Mouse (Mus musculus) retina, embryonic 14.5 days (tissue): Measurements from ENCODE around the gene Olfr1260.

ENCODE experiments used
- DNase-seq: peaks from one replicate; pipeline ENCODE4 v3.0.0-alpha.2; 2015; ENCODE audit warnings: low spot score

Gene Olfr1260

GRCm38 (mm10) chr2:89974184-89974583 is at the start of gene Olfr1260:
Gene Olfr1260 (plus strand): TSS chr2:89974340.
- DNase-seq, result no peak

GRCm38 (mm10) chr2:89927009-89927408 is 47.1 kb upstream of the Olfr1260 start, which contains the start of gene Olfr1258:
Gene Olfr1258 (plus strand): TSS chr2:89927309.
- no peak for DNase-seq

GRCm38 (mm10) chr2:89948564-89948963 is 25.6 kb upstream of the Olfr1260 start, which contains the start of gene Olfr1259:
Gene Olfr1259 (minus strand): TSS chr2:89948664.
- no peak for DNase-seq

DNA sequence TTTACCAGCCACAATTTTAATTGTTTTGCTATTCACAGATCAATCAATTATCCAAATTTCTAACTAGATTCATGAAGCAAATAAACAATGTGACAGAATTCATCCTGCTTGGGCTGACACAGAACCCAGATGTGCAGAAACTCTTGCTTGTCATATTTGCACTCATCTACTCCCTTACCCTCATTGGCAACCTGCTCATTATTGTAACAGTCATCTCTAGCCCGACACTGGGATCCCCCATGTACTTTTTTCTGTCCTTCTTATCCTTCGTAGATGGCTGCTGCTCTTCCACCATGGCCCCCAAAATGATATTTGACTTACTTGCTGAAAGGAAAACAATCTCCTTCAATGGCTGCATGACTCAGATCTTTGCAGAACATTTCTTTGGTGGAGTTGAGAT is 3.6 kb downstream of the Olfr1260 start:
- no peak for DNase-seq

GRCm38 (mm10) chr2:89990921-89991320 is 16.8 kb downstream of the Olfr1260 start, which contains the start of gene Olfr1261:
Gene Olfr1261 (plus strand): TSS chr2:89991221.
- no peak for DNase-seq

DNA sequence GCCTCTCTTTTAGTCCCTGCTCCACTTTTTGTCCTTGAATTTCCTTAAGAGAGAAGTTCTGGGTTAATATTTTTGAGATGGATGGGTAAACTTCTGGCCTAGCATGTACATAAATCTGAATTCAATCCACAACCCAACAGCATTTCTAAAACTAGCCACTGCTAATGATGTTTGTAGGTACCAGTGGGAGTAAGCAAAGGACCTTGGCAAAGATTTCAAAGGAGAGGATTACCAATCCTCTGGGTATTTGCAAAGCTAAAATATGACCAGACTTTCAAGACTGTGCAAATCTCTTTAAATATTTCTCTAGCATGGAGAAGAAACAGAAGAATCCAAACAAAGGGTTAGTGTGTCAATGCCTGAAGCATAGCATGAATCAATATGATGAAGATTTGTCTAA is 25.7 kb downstream of the Olfr1260 start, which contains the start of gene Olfr1262:
Olfr1262 (plus strand) TSS at position 301 of the 400 bp plus-strand sequence.
- DNase-seq, result no peak

DNA sequence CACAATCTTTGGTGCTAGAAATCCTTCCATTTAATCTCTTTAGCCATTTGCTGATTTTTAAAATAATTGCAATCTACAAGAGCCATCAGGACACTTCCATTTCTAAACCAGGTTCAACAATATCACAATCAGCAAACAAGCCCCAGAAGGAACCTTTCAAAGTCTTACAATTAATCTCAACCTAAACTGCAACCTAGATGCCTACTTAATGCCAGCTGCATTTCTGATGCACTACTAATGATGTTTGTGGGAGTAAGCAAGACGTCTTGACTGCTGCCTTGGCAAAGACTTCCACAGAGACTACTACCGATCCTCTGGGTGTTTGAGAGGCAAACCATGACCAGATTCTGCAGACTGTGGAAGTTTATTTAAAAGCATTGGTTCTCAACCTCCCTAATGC is 37.7 kb downstream of the Olfr1260 start, which contains the start of gene Olfr1263:
Olfr1263 (plus strand) TSS at position 301 of the 400 bp plus-strand sequence.
- no peak for DNase-seq

DNA sequence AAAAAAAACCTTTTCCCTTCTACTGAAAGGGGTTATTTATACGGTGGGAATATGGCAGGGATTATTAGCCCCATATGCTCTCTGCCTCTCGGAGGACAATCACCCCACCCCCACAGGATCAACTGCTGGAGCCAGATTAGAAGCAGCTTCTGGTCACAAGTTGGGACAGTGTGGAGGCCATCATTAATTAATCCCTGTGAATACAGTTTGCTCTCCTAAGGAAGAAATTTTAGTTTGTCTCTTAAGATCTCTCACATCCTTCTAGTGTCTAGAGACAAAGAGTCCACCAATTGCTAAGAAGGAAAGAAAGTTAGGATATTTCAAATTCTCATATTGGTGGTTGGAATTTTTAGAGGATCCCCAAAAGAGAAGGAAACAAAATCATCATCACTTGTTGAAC is 51.3 kb downstream of the Olfr1260 start, which contains the start of gene Olfr1264:
Olfr1264 (minus strand) TSS at position 101 of the 400 bp plus-strand sequence.
- no peak for DNase-seq
